Mouse (Mus musculus): ENCODE data around the gene Hes7. TPM values are rescaled to one million over a fixed set of nuclear protein-coding genes. Genes with fewer than 3 reads are reported as not detected.

The Hes7 gene
- total RNA-seq (2018; cell fraction: chromatin; rRNA removed), result under 1 TPM in 4 of 26 experiments, not detected in 22; 0.49 to 0.63 (median 0.55) TPM
- under 1 TPM in 8 of 26 experiments, not detected in 18; 0.07 to 0.14 (median 0.09) TPM for total RNA-seq (2018; cell fraction: cytosol; rRNA removed)
- total RNA-seq (2018; cell fraction: nucleus; rRNA removed), result 1 to 10 TPM in 2 of 26 experiments, under 1 TPM in 3, not detected in 21; 0.26 to 1.1 (median 0.44) TPM
- not detected in 3 replicates for polyA plus RNA-seq (2018)

DNA sequence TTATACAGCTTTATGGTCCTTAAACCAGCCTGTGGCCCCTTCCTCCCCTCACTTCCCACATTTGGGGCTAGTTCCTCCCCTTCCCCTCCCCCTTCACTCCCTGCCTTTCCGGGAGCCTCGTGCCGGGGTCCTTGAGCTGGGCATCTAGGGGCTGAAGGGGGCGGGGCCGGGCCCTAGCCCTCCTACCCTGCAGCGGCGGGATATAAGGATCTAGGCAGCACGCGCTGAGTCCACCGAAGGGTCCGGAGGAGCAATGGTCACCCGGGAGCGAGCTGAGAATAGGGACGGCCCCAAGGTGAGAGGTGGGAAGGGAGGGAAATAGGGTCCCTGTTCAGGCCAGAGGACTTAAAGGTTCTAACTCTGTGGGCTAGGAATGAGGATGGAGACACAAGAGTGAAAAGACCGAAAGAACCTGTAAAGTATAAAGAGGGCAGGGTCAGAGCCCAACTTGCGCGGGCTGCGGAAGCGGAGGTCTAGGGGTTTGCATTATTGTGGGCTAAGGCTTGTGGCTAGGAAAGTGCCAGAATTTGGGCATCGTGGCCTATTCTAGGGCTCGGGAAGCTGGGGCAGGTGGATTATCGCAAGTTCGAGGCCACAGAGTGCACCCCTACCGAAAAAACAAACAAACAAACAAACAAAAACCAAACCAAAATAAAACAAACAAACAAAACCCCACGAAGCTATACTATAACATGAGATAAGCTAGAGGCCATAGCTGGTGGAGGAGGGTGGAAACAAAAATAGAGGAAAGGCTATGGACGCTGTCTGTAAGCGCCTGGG, at the start of gene Hes7:
TSS of gene Hes7 (plus strand) at position 184 of the 780 bp plus-strand sequence.
- H3K4me3 ChIP-seq (ENCODE audit: inconsistent target), result peak within 1 kb of the TSS; percentile 1; the same call in 1 of the 2 replicates
- H3K79me2 ChIP-seq (ENCODE audit: inconsistent target), result no peaks in the 10 kb centered on the region
- 8% methylated on average over 24 of the region's 27 CpGs for WGBS (ENCODE audit: missing documents)
- no peak within 1 kb of the TSS for H3K27ac ChIP-seq
- no peaks in the 10 kb centered on the region for H3K36me3 ChIP-seq (ENCODE audit: inconsistent target)

- WGBS (ENCODE audit: missing documents), result under 1% methylated on average over 47 of the region's 47 CpGs
- Histone ChIP-seq H3K36me3 (ENCODE audit: inconsistent target) (no peaks in the 10 kb centered on the region), H3K4me3 (ENCODE audit: inconsistent target) (peak within 1 kb of the TSS; percentile 63), H3K79me2 (ENCODE audit: inconsistent target) (no peaks in the 10 kb centered on the region), H3K27ac (peak within 1 kb of the TSS; percentile 63)
These were observed 49.5 kb upstream of the Hes7 start, which contains the start of gene Tmem107 for GRCm38 (mm10) chr11:69070590-69071222. Tmem107 (plus strand) TSS chr11:69070806.

DNA sequence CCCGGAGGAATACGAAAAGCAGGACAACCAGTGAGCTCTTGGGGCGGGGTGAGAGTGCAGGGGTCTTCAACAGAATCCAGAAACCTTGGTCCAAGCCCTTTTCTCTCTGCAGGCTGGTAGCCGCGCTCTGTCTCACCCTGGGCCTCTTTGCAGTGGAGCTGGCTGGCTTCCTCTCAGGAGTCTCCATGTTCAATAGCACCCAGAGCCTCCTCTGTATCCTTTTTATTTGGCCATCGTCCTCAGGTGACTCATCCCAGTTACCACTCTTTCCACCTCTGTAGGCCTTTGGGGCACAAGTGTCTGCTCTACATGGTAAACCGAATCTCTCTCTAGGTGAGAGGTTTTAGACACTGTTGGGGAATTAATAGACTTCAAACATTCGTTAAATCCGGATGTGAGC, 48.9 kb upstream of the Hes7 start:
- no peaks in the 10 kb centered on the region for H3K79me2 ChIP-seq (ENCODE audit: inconsistent target)
- peak overlapping the region; percentile 63 for H3K27ac ChIP-seq
- H3K36me3 ChIP-seq (ENCODE audit: inconsistent target), result no peaks in the 10 kb centered on the region
- WGBS (ENCODE audit: missing documents), result 35% methylated on average over 9 of the region's 9 CpGs
- H3K4me3 ChIP-seq (ENCODE audit: inconsistent target), result peak overlapping the region; percentile 63

DNA sequence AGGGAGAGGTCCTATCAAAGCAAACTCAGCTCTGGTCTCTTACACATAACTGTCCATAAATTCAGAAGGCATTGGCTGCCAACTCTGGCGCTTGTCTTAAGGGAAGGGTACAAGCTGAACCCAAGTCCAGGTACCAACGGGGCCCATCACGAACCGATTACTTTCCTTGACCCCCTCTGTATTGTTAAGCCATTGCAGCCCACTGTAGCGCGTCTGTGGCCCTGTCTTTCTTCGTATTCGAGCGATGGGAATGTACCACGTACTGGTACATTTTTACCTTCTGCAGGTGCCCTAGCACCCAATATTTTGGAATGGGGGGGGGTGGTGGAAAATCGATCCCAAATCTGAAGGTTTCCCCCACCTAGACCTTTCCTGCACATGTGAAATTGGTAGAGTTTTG, 48.0 kb upstream of the Hes7 start:
- Histone ChIP-seq H3K4me3 (ENCODE audit: inconsistent target) (no peak overlapping the region), H3K79me2 (ENCODE audit: inconsistent target) (no peaks in the 10 kb centered on the region), H3K36me3 (ENCODE audit: inconsistent target) (no peaks in the 10 kb centered on the region), H3K27ac (no peak overlapping the region)
- 88% methylated on average over 10 of the region's 11 CpGs for WGBS (ENCODE audit: missing documents)

DNA sequence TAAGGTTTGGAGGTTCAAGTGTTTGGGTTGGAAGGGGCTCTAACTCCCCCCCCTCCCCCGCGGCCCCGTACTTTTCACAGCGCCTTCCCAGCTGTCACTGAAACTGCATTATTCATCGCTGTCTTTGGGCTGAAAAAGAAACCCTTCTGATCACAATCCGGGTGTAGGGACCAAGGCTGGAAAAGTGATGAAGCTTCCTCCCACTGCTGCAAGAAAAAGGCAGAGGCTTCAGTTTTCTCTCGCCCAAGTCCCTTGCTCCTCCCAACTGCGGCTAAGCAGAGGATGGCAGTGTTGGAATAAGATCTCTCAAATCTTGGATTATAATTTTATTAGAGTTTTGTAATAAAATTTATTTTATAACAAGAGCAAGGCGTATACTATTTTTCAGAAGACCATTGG, 47.5 kb upstream of the Hes7 start:
- no peak overlapping the region for H3K4me3 ChIP-seq (ENCODE audit: inconsistent target)
- peak overlapping the region; percentile 90 for H3K27ac ChIP-seq
- 38% methylated on average over 9 of the region's 9 CpGs for WGBS (ENCODE audit: missing documents)
- no peaks in the 10 kb centered on the region for H3K36me3 ChIP-seq (ENCODE audit: inconsistent target)
- H3K79me2 ChIP-seq (ENCODE audit: inconsistent target), result no peaks in the 10 kb centered on the region

DNA sequence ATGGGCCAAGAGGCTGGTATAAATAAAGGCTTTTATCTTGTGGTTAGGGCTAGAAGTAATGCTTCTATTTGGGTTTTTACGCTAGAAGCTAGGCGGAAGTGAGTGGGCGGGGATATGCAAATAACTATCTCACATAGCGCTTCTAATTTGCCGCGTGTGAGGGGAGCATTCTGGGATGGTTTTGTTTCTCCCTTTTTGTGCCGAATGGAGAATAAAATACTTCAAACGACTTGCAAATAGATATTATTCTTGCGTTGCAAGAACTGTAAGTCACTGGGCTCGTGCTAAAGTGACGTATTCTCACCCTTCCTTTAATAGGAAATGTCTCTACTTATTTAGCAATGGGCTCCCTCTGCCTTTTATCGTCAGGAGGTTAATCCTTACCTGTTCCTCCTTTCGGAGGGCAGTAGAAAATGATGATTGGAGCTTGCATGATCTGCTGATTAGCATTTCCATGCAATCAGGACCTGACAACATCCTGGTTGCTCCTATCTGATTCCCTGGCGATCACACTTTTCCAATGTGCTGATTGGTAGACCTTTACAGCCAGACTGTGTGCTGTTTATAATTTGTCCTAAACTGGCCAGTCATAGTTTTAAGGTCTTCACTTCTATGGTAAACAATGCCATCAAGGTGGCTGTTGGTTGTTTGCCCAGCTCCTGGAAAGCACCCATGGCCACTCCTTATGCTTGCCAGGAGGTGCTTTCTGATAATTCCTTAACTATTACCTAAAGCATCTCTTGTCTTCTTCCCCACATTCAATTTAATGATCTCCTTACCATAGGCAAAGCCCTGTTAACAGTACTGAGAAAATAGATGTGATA, 46.9 kb upstream of the Hes7 start:
- H3K4me3 ChIP-seq (ENCODE audit: inconsistent target), result no peak overlapping the region
- 0% methylated on average over 14 of the region's 14 CpGs for WGBS (ENCODE audit: missing documents)
- peak overlapping the region; percentile 90 for H3K27ac ChIP-seq

DNA sequence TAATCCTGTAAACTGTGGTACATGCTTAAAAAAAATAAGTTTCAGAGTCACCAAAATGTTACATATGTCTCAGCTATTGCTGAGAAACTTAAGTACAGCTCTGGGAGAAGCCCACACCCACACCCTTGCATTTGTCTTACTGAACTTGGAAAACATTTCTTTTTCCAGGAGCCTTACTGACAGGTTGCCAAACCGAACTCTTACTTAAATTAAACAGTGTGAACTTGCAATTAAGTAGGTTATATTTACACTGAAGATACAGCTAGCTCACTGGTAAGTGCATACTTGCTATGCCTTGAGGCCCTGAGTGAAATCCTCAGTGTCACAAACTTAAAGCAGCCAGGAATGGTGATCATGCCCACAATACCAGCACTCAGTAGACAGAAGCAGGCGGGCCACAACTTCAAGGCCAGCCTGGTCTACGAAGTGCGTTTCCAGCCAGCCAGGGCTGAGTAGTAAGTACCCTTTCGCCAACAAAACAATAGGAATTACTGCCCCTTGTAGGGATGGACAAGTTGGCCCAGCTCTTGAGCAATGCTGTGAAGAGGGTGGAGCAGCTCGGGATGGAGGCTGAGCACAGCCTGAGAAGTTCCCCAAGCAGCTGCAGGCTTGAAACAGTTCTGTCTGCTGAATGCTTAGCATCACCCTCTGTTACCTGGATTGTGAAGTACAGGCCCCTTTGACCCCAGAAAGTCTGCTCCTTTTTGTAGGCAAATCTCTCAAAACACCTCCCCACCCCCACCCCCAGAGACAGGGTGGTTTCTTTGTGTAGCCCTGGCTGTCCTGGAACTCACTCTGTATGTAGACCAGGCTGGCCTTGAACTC, 46.0 kb upstream of the Hes7 start:
- Histone ChIP-seq H3K79me2 (ENCODE audit: inconsistent target) (no peaks in the 10 kb centered on the region), H3K27ac (no peak overlapping the region), H3K4me3 (ENCODE audit: inconsistent target) (no peak overlapping the region), H3K36me3 (ENCODE audit: inconsistent target) (no peaks in the 10 kb centered on the region)
- 78% methylated on average over 6 of the region's 6 CpGs for WGBS (ENCODE audit: missing documents)

More for the DNA sequence above, 46.9 kb upstream of the Hes7 start:
- H3K36me3 ChIP-seq (ENCODE audit: inconsistent target), result no peaks in the 10 kb centered on the region
- H3K79me2 ChIP-seq (ENCODE audit: inconsistent target), result no peaks in the 10 kb centered on the region

DNA sequence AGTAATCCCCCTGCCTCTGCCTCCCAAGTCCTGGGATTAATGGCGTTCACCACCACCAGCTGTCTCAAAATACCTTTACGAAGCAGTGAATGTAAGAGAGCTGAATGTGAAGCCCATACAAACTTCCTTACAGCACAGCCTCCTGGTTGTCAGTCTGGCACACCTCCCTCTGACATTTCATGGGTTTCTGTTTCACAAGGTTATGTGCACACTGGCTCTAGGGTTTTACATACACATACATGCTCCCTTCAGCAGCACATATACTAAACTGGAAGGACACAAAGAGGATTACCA, 45.5 kb upstream of the Hes7 start:
- Histone ChIP-seq H3K27ac (no peak overlapping the region), H3K4me3 (ENCODE audit: inconsistent target) (no peak overlapping the region), H3K36me3 (ENCODE audit: inconsistent target) (no peaks in the 10 kb centered on the region), H3K79me2 (ENCODE audit: inconsistent target) (no peaks in the 10 kb centered on the region)
- WGBS (ENCODE audit: missing documents), result 93% methylated on average over 2 of the region's 2 CpGs

DNA sequence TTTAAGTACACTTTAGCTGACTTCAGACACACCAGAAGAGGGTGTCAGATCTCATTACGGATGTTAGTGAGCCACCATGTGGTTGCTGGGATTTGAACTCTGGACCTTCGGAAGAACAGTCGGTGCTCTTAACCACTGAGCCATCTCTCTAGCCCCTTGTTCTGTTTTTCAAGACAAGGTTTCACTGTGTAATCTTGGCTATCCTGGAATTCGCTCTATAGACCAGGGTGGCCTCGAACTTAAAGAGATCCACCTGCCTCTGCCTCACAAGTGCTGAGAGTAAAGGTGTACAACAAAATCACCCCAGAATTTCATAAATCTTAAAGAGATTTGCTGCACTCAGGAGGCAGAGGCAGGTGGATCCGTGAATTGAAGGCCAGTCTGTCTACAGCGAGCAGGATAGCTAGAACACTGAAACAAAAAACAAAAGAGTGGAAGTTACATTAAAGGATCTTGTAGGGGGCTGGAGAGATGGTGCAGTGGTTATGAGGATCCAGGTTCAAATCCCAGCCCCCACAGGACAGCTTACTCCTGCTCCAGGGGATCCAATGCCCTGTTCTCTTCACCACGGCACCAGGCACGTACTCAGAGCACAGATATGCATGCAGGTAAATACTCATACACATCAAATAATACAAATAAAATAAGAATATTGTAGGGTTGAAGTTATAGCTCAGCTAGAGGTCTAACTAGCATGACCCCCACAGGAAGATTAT, 44.3 kb upstream of the Hes7 start:
- H3K36me3 ChIP-seq (ENCODE audit: inconsistent target), result no peaks in the 10 kb centered on the region
- H3K27ac ChIP-seq, result no peak overlapping the region
- WGBS (ENCODE audit: missing documents), result 73% methylated on average over 6 of the region's 9 CpGs
- H3K79me2 ChIP-seq (ENCODE audit: inconsistent target), result no peaks in the 10 kb centered on the region
- no peak overlapping the region for H3K4me3 ChIP-seq (ENCODE audit: inconsistent target)

DNA sequence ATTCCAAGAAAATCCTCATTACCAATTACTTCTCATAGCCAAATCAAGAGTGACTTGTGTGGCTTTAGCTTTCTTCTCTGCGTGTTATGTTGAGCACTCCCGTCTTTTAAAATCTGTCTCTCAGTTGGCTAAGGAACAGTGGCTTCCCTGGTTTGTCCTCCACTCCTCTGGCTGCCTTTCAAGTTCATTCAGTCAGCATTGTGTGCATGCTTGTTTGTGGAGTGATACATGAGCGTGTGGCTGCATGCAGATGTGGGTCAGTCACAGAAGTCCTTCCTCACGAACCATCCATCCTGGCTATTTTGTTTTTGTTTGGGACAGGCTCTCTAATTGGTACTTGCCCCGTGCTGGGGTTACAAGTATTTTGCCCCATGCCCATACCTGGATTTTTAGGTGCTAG, 43.6 kb upstream of the Hes7 start:
- 91% methylated on average over 5 of the region's 5 CpGs for WGBS (ENCODE audit: missing documents)
- Histone ChIP-seq H3K27ac (no peak overlapping the region), H3K4me3 (ENCODE audit: inconsistent target) (no peak overlapping the region), H3K79me2 (ENCODE audit: inconsistent target) (no peaks in the 10 kb centered on the region), H3K36me3 (ENCODE audit: inconsistent target) (no peaks in the 10 kb centered on the region)

DNA sequence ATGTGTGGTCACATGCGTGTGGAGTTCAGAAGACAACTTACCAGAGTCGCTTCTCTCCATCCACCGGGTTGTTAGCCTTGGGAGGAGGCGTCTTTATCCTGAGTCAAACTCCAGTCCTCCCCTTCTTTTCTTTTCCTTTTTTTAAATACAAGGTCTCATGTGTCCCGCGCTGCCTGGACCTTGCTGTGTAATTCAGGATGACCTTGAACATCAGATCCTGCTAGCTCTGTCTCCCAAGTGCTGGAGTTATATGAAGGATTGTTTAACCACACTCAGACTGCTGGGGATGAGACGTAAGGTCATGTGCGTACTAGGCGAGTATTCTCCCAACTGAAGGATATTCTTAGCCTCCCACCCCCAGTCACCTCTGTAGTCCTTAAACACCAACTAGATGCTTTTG, 42.9 kb upstream of the Hes7 start:
- 95% methylated on average over 8 of the region's 9 CpGs for WGBS (ENCODE audit: missing documents)
- no peak overlapping the region for H3K27ac ChIP-seq
- no peaks in the 10 kb centered on the region for H3K79me2 ChIP-seq (ENCODE audit: inconsistent target)
- no peak overlapping the region for H3K4me3 ChIP-seq (ENCODE audit: inconsistent target)
- H3K36me3 ChIP-seq (ENCODE audit: inconsistent target), result no peaks in the 10 kb centered on the region

DNA sequence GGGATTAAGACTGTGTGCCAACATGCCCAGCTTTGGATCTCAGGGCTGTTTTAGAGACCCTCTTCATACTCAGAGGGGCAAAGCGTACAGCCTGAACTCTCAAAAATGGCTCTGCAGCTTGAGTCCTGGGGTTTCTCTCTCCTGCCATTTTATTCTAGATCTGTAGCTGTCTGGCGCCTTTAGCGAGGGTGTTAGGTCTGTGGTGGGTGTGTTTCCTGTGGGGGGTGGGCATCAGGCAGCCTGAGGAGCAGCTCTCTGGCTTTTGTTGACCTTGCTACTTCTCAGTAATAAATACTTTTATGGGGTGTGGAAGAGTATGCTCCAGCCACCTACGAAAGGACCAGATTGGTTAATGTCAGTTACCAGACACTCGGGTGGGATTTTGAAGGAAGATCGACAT, 42.2 kb upstream of the Hes7 start:
- Histone ChIP-seq H3K27ac (peak overlapping the region; percentile 25), H3K36me3 (ENCODE audit: inconsistent target) (no peaks in the 10 kb centered on the region), H3K4me3 (ENCODE audit: inconsistent target) (no peak overlapping the region), H3K79me2 (ENCODE audit: inconsistent target) (no peaks in the 10 kb centered on the region)
- 95% methylated on average over 6 of the region's 6 CpGs for WGBS (ENCODE audit: missing documents)

DNA sequence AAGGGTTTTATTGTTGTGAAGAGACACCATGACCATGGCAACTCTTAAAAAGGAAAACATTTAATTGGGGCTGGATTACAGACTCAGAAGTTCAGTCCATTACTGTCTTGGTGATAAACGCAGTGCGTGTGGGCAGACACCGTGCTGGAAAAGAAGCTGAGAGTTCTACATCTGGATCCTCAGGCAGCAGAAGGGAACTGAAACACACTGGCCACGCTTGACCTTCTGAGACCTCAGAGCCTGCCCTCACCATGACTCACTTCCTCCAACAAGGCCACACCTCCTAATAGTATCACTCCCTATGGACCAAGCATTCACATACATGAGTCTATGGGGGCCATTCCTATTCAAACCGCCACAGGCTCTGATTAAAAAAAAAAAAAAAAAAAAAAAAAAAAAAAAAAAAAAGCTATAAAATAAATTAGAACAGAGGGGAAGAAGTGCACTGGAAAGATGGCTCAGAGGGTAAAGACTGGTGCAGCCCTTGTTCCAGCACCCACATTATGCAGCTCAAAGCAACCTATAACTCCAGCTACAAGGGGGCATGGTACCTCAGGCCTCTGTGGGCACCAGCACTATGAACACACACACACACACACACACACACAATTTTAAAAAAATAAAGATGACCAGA, 41.3 kb upstream of the Hes7 start:
- WGBS (ENCODE audit: missing documents), result 13% methylated on average over 4 of the region's 5 CpGs
- no peaks in the 10 kb centered on the region for H3K36me3 ChIP-seq (ENCODE audit: inconsistent target)
- H3K4me3 ChIP-seq (ENCODE audit: inconsistent target), result no peak overlapping the region

More for the DNA sequence above, 41.3 kb upstream of the Hes7 start:
- Histone ChIP-seq H3K79me2 (ENCODE audit: inconsistent target) (no peaks in the 10 kb centered on the region), H3K27ac (peak overlapping the region; percentile 25)

Data from macrophage (primary cell).